Mouse (Mus musculus) heart, postnatal 0 days (tissue): ENCODE data around the gene Fam186a.

ENCODE experiments used
- CTCF ChIP-seq: IDR thresholded peaks from 2 replicates; pipeline ENCODE4 v1.5.1; 2016; ENCODE audit warnings: antibody characterized with exemption, control low read depth, low read depth
- EP300 ChIP-seq: IDR thresholded peaks from 2 replicates; pipeline ENCODE4 v1.6.1; 2016; ENCODE audit warnings: antibody characterized with exemption, low read depth

GRCm38 (mm10) chr15:99914613-99915012 is 52.2 kb downstream of the Fam186a start:
- TF ChIP-seq EP300 (no peak), CTCF (no peak)
